Mouse (Mus musculus) CH12.LX (cell line): ENCODE data around the gene Babam2. TPM values are rescaled to one million over a fixed set of nuclear protein-coding genes. Genes with fewer than 3 reads are reported as not detected.

Experiments used
- DNase-seq: peaks from one replicate; pipeline ENCODE4 v3.0.0-alpha.2; 2013; ENCODE audit errors: extremely low read depth
- H3K27ac ChIP-seq: 2 replicates; pipeline ENCODE4 v1.5.1; 2012; ENCODE audit warnings: low read depth, mild to moderate bottlenecking, control low read depth, moderate library complexity; ENCODE audit not compliant: insufficient read depth
- H3K27me3 ChIP-seq: replicated peaks from 2 replicates; pipeline ENCODE3; 2012; ENCODE audit warnings: inconsistent platforms
- H3K36me3 ChIP-seq, 2 experiments: replicated peaks in 1 of 2; 2 replicates each; pipeline versions ENCODE3 to v1.6.1; 2012; ENCODE audit warnings: inconsistent platforms in 1 of 2, low read length in 1 of 2, mild to moderate bottlenecking in 1 of 2, mixed read lengths in 1 of 2, moderate library complexity in 1 of 2; ENCODE audit not compliant: control insufficient read depth in 1 of 2, insufficient read depth in 1 of 2
- H3K4me1 ChIP-seq, 2 experiments: 2 replicates each; pipeline ENCODE4 v1.6.1; 2012; ENCODE audit warnings: inconsistent platforms in 1 of 2, moderate library complexity in 1 of 2; ENCODE audit not compliant: insufficient read depth in 2 of 2, control insufficient read depth in 1 of 2
- H3K4me2 ChIP-seq: 2 replicates; pipeline ENCODE4 v1.6.1; 2012; ENCODE audit warnings: low read depth, mild to moderate bottlenecking, control low read depth; ENCODE audit not compliant: poor library complexity, insufficient read depth, severe bottlenecking
- H3K4me3 ChIP-seq, 3 experiments: fragments of 150-350 bp in 1 of 3; sonication (generic) in 1 of 3; replicated peaks in 1 of 3; 2 replicates each; pipeline versions ENCODE3 to v1.5.1; 2011 to 2012; ENCODE audit warnings: low read depth in 2 of 3, low read length in 2 of 3, mild to moderate bottlenecking in 2 of 3, moderate library complexity in 2 of 3, control low read depth in 1 of 3, improper control_type of control experiment in 1 of 3, inconsistent platforms in 1 of 3, mixed read lengths in 1 of 3; ENCODE audit not compliant: poor library complexity in 1 of 3
- H3K79me2 ChIP-seq: replicated peaks from 2 replicates; pipeline ENCODE4 v1.6.1; 2012; ENCODE audit warnings: mild to moderate bottlenecking, moderate library complexity; ENCODE audit not compliant: control insufficient read depth, poor library complexity, insufficient read depth, severe bottlenecking; ENCODE audit errors: extremely low read depth
- H3K9ac ChIP-seq: 2 replicates; pipeline ENCODE4 v1.6.1; 2012; ENCODE audit warnings: low read depth, mild to moderate bottlenecking, control low read depth, moderate library complexity; ENCODE audit not compliant: insufficient read depth
- H3K9me3 ChIP-seq: replicated peaks from 2 replicates; pipeline ENCODE3; 2012; ENCODE audit warnings: low read length, inconsistent platforms, mixed read lengths
- BHLHE40 ChIP-seq: IDR thresholded peaks from 2 replicates; pipeline ENCODE4 v1.6.1; 2011; ENCODE audit warnings: mild to moderate bottlenecking, low read depth, low read length, improper control_type of control experiment
- ELF1 ChIP-seq: IDR thresholded peaks from 2 replicates; pipeline ENCODE4 v1.6.1; 2014; ENCODE audit warnings: low read depth, mild to moderate bottlenecking, inconsistent platforms, low read length, improper control_type of control experiment
- EP300 ChIP-seq: IDR thresholded peaks from 2 replicates; pipeline ENCODE4 v1.6.1; 2011; ENCODE audit warnings: low read length, improper control_type of control experiment
- ETS1 ChIP-seq: conservative IDR thresholded peaks from 2 replicates; pipeline ENCODE4 v1.6.1; 2012; ENCODE audit warnings: low read depth, mild to moderate bottlenecking, inconsistent platforms, low read length, improper control_type of control experiment, moderate library complexity
- JUN ChIP-seq: IDR thresholded peaks from 2 replicates; pipeline ENCODE4 v1.6.1; 2011; ENCODE audit warnings: low read depth, mild to moderate bottlenecking, low read length, improper control_type of control experiment, moderate library complexity; ENCODE audit not compliant: insufficient read depth
- JUND ChIP-seq: conservative IDR thresholded peaks from 2 replicates; pipeline ENCODE4 v1.6.1; 2011; ENCODE audit warnings: low read depth, low read length, improper control_type of control experiment
- MAFK ChIP-seq: IDR thresholded peaks from 2 replicates; pipeline ENCODE4 v1.6.1; 2011; ENCODE audit warnings: low read length, improper control_type of control experiment; ENCODE audit not compliant: insufficient replicate concordance
- MAX ChIP-seq: IDR thresholded peaks from 2 replicates; pipeline ENCODE4 v1.6.1; 2011; ENCODE audit warnings: low read length, improper control_type of control experiment
- MXI1 ChIP-seq: IDR thresholded peaks from 2 replicates; pipeline ENCODE4 v1.6.1; 2011; ENCODE audit warnings: mild to moderate bottlenecking, low read depth, low read length, improper control_type of control experiment
- POLR2AphosphoS2 ChIP-seq: IDR thresholded peaks from 2 replicates; pipeline ENCODE4 v1.6.1; 2011; ENCODE audit warnings: low read depth, low read length, improper control_type of control experiment
- RAD21 ChIP-seq: IDR thresholded peaks from 2 replicates; pipeline ENCODE4 v1.6.1; 2011; ENCODE audit warnings: low read depth, mild to moderate bottlenecking, low read length, improper control_type of control experiment, moderate library complexity
- RCOR1 ChIP-seq: conservative IDR thresholded peaks from 2 replicates; pipeline ENCODE4 v1.6.1; 2012; ENCODE audit warnings: low read depth, mild to moderate bottlenecking, inconsistent platforms, low read length, improper control_type of control experiment
- SIN3A ChIP-seq: IDR thresholded peaks from 2 replicates; pipeline ENCODE4 v1.6.1; 2012; ENCODE audit warnings: low read length, improper control_type of control experiment, inconsistent platforms
- TBP ChIP-seq: conservative IDR thresholded peaks from 2 replicates; pipeline ENCODE4 v1.6.1; 2011; ENCODE audit warnings: low read depth, low read length, improper control_type of control experiment
- USF1 ChIP-seq: IDR thresholded peaks from 2 replicates; pipeline ENCODE4 v1.6.1; 2014; ENCODE audit warnings: low read depth, mild to moderate bottlenecking, inconsistent platforms, low read length, improper control_type of control experiment
- USF2 ChIP-seq: conservative IDR thresholded peaks from 2 replicates; pipeline ENCODE4 v1.6.1; 2011; ENCODE audit warnings: low read depth, low read length, improper control_type of control experiment
- ZKSCAN1 ChIP-seq: IDR thresholded peaks from 2 replicates; pipeline ENCODE4 v1.6.1; 2012; ENCODE audit warnings: low read depth, inconsistent platforms, low read length, improper control_type of control experiment, borderline replicate concordance
- ZMIZ1 ChIP-seq: IDR thresholded peaks from 2 replicates; pipeline ENCODE4 v1.6.1; 2012; ENCODE audit warnings: low read depth, mild to moderate bottlenecking, inconsistent platforms, low read length, improper control_type of control experiment
- dilution Hi-C: fragments of 300-500 bp; cut with MboI; formaldehyde crosslinking; loops from 2 replicates; pipeline ENCODE4 v1.14.3; 2020; ENCODE audit warnings: low sequenced_read_pairs; ENCODE audit not compliant: extremely low pct_unique_long_range_greater_than_20kb, extremely low pct_ligation_motif_present
- in situ Hi-C: fragments of 300-500 bp; cut with MboI; formaldehyde crosslinking; loops from 3 replicates; pipeline ENCODE4 v1.14.3; 2019; ENCODE audit warnings: low sequenced_read_pairs, low pct_ligation_motif_present, low pct_unique_long_range_greater_than_20kb, mixed read lengths
- polyA plus RNA-seq: library from polyadenylated mRNA; unstranded; fragments of >175 nt; gene quantifications from 2 replicates; pipeline ENCODE4 v1.2.1, GENCODE M21; 2012; ENCODE audit warnings: low read depth; ENCODE audit not compliant: insufficient read length
- total RNA-seq, 2 experiments: library from RNA; depleted of rRNA; stranded (reverse); fragments of 300-350 nt in 1 of 2; fragments of >200 nt in 1 of 2; gene quantifications; 2 replicates each; pipeline ENCODE4 v1.2.3; 2012 to 2014

The Babam2 gene
- total and polyA plus RNA-seq, 3 experiments, result 38.2 to 78.0 (median 39.8) TPM

DNA sequence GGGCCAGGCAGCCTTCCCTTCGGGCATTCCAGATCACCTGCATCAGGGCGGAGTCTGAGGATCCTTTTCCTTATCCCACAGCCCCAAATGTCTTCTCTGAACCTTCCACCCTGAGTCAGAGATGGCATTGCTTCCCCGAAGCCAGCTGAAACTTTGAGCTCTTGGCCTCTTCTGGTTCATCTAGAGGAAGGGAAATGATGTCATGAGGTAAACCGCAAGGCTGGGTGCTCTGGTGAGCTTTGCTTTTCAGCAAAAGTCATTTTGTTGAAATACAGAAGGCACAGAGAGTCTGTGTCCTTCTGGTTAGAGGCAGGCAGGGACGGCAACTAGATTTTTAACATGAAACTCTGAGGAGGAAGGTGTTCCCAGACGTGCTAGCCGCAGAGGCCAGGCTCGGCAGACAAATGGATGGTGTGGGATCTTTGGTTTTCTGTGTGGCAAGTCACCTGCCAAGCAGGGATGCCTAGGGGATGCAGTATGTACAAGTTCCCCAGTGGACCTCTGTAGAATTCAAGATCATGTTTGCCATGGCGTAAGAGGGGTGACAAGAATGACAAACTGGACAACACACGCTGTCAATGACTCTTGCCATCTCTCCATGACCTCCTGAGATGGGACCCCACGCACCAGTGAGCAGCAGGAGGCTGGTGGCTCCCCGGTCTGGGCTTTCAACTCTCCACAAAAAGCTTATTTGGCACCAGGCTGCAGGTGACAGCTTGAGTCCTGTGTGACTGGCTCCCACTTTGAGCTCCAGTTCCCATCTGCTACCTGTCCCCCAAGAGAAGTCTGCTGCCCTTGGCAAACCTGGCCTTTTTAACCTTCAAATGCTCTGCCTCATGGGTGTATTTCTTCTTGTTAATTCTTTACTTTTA is 406.9 kb downstream of the Babam2 start:
- no peaks in the 10 kb centered on the region for H3K79me2 ChIP-seq
- H3K4me1 ChIP-seq, result peaks cover 9 to 37% of the 10 kb centered on the region in 2 experiments; a peak in 3 of 4 replicates
- H3K4me2 ChIP-seq, result peak overlapping the region; percentile 48
- TF ChIP-seq SIN3A (0 out of 2 replicates have a peak, but pooled peaks have one; percentile 28), ZKSCAN1 (no peak), MAX (no peak; the same call in none of the 2 replicates), EP300 (peak; percentile 78), TBP (no peak), BHLHE40 (peak; percentile 66; the same call in 1 of the 2 replicates), ELF1 (0 out of 2 replicates have a peak, but pooled peaks have one; percentile 11), MAFK (peak; percentile 34; the same call in 1 of the 2 replicates), JUND (peak; percentile 60), JUN (peak; percentile 63), MXI1 (peak; percentile 52), RCOR1 (0 out of 2 replicates have a peak, but pooled peaks have one; percentile 41), RAD21 (no peak; the same call in 1 of the 2 replicates), ZMIZ1 (no peak), ETS1 (peak; percentile 61)
- peak; percentile 85 for DNase-seq
- H3K9ac ChIP-seq, result no peak overlapping the region
- dilution Hi-C loops, result no loop called here
- H3K4me3 ChIP-seq, result no peak overlapping the region
- no peaks in the 10 kb centered on the region for H3K27me3 ChIP-seq
- H3K36me3 ChIP-seq, result no peaks in the 10 kb centered on the region
- no peaks in the 10 kb centered on the region for H3K9me3 ChIP-seq
- H3K27ac ChIP-seq, result no peak overlapping the region
- in situ Hi-C loops, result no loop called here

DNA sequence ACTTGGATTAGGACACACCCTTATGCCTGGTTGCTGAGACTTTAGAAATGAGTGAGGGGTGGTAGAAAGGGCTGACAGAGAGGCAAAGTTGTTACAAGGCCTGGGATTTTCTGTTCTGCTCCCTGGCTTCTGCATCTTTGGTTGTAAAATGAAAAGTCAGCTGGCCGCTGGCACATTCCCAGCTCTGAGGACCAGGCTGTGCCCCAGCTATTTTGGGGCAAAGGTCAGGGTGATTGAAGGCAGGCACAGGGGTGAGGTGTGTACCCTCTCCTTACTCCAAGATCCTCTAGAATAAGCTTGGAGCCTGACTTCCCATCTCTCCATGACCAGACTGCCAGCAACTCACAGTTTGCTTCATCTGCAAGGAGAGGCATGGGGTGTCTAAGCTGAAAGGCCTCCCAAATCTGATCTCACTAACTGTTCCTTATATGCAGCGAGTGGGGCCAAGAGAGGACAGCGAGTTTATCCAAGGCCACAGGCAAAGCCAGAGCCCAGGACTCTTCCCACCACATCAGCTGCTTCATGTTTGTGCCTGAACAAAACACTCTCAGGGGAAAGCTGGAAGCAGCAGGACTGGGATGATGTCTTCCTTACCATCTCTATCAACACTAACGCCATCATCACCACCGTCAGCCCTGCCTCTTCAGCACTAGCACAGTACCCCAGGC is 409.1 kb downstream of the Babam2 start:
- Histone ChIP-seq H3K27me3 (no peaks in the 10 kb centered on the region), H3K27ac (no peak overlapping the region)

More for the DNA sequence above, 409.1 kb downstream of the Babam2 start:
- dilution Hi-C loops (no loop called here), in situ Hi-C loops (no loop called here)
- DNase-seq, result no peak
- Histone ChIP-seq H3K79me2 (no peaks in the 10 kb centered on the region), H3K4me2 (no peak overlapping the region), H3K4me1 (peaks cover 9 to 38% of the 10 kb centered on the region in 2 experiments; a peak in 3 of 4 replicates), H3K4me3 (no peak overlapping the region), H3K9me3 (no peaks in the 10 kb centered on the region), H3K36me3 (no peaks in the 10 kb centered on the region), H3K9ac (no peak overlapping the region)
- TF ChIP-seq MAFK (no peak), POLR2AphosphoS2 (no peak), JUND (no peak), USF2 (no peak), MXI1 (no peak), USF1 (no peak), EP300 (no peak)
